Mouse (Mus musculus): Measurements from ENCODE around the gene Gnb5. TPM values are rescaled to one million over a fixed set of nuclear protein-coding genes. Genes with fewer than 3 reads are reported as not detected.

The Gnb5 gene
- total and polyA plus RNA-seq, 3 experiments, result 3.1 to 6.5 (median 4.7) TPM

DNA sequence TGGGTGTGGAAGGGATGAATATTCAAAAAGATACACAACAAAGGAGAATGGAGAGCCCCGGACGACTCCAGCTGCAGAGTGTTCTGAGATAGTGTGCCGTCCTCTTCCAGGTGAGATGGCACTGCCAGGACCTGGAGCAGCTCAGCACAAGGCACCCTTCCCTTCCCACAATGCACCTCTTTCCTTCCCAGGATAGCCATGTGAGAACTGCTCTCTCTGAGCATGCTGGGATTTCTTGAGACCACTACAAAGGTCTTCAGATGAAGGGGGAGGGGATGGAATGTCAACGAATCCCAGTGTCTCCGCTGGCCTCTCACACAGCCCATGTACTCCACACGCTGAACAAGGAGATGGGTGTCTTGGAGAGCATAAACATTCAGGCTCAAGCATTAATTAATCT is 18.5 kb upstream of the Gnb5 start:
- H3K4me2 ChIP-seq (ENCODE audit: insufficient read depth, low read depth, poor library complexity, severe bottlenecking), result no peak overlapping the region
- H3K27me3 ChIP-seq (replicated peaks), result no peaks in the 10 kb centered on the region
- no peak for DNase-seq (ENCODE audit: extremely low read depth)

GRCm38 (mm10) chr9:75289545-75289944 is 16.5 kb upstream of the Gnb5 start:
- TF ChIP-seq POLR2A (IDR thresholded peaks at IDR 0.05; ENCODE audit: low read depth, low read length) (no peak), SMC3 (IDR thresholded peaks at IDR 0.05; ENCODE audit: low read depth, low read length) (peak; percentile 32), CTCF (conservative IDR thresholded peaks at IDR 0.05 in 1 of 2, IDR thresholded peaks at IDR 0.05 in 1 of 2; ENCODE audit: low read depth in 2 of 2, low read length in 2 of 2) (peak; percentile 49 to 62)
- Histone ChIP-seq H3K4me1 (ENCODE audit: control insufficient read depth in 1 of 2, insufficient read depth in 2 of 2) (peaks cover 3 to 37% of the 10 kb centered on the region in 2 experiments), H3K79me2 (replicated peaks; ENCODE audit: control insufficient read depth, extremely low read depth, insufficient read depth, poor library complexity, severe bottlenecking) (no peaks in the 10 kb centered on the region), H3K27ac (ENCODE audit: insufficient read depth, low read depth) (no peak overlapping the region), H3K9ac (ENCODE audit: insufficient read depth, low read depth) (no peak overlapping the region), H3K4me2 (ENCODE audit: insufficient read depth, low read depth, poor library complexity, severe bottlenecking) (no peak overlapping the region), H3K27me3 (replicated peaks) (no peaks in the 10 kb centered on the region), H3K9me3 (replicated peaks; ENCODE audit: low read length) (no peaks in the 10 kb centered on the region), H3K36me3 (replicated peaks in 1 of 2; ENCODE audit: control insufficient read depth in 1 of 2, insufficient read depth in 1 of 2, low read length in 1 of 2) (peaks cover under 1 to 38% of the 10 kb centered on the region in 2 experiments), H3K4me3 (replicated peaks in 1 of 3; ENCODE audit: low read depth in 2 of 3, low read length in 2 of 3, poor library complexity in 1 of 3) (no peak overlapping the region)
- in situ Hi-C loops (cut with MboI; ENCODE audit: low pct_ligation_motif_present, low pct_unique_long_range_greater_than_20kb, low sequenced_read_pairs), result loop anchor here (10.0 kb wide), 1 partner anchor 235 kb away; no protein-coding TSS in a partner anchor
- peak; percentile 40 for DNase-seq (ENCODE audit: extremely low read depth)
- dilution Hi-C loops (cut with MboI; ENCODE audit: extremely low pct_ligation_motif_present, extremely low pct_unique_long_range_greater_than_20kb, low sequenced_read_pairs), result no loop called here

More for the DNA sequence above, 18.5 kb upstream of the Gnb5 start:
- H3K9me3 ChIP-seq (replicated peaks; ENCODE audit: low read length), result no peaks in the 10 kb centered on the region
- H3K9ac ChIP-seq (ENCODE audit: insufficient read depth, low read depth), result no peak overlapping the region
- in situ Hi-C loops (cut with MboI; ENCODE audit: low pct_ligation_motif_present, low pct_unique_long_range_greater_than_20kb, low sequenced_read_pairs), result loop anchor here (10.0 kb wide), 1 partner anchor 233 kb away; no protein-coding TSS in a partner anchor
- peaks cover 2 to 47% of the 10 kb centered on the region in 2 experiments for H3K36me3 ChIP-seq (replicated peaks in 1 of 2; ENCODE audit: control insufficient read depth in 1 of 2, insufficient read depth in 1 of 2, low read length in 1 of 2)
- no peaks in the 10 kb centered on the region for H3K79me2 ChIP-seq (replicated peaks; ENCODE audit: control insufficient read depth, extremely low read depth, insufficient read depth, poor library complexity, severe bottlenecking)
- H3K4me1 ChIP-seq (ENCODE audit: control insufficient read depth in 1 of 2, insufficient read depth in 2 of 2), result peaks cover 3 to 37% of the 10 kb centered on the region in 2 experiments
- TF ChIP-seq SMC3 (IDR thresholded peaks at IDR 0.05; ENCODE audit: low read depth, low read length) (no peak), UBTF (IDR thresholded peaks at IDR 0.05; ENCODE audit: low read depth, low read length) (no peak), MAX (IDR thresholded peaks at IDR 0.05; ENCODE audit: low read length) (no peak), RCOR1 (conservative IDR thresholded peaks at IDR 0.05; ENCODE audit: low read depth, low read length) (no peak), NELFE (IDR thresholded peaks at IDR 0.05; ENCODE audit: low read depth, low read length) (no peak)
- dilution Hi-C loops (cut with MboI; ENCODE audit: extremely low pct_ligation_motif_present, extremely low pct_unique_long_range_greater_than_20kb, low sequenced_read_pairs), result no loop called here
- no peak overlapping the region for H3K27ac ChIP-seq (ENCODE audit: insufficient read depth, low read depth)
- no peak overlapping the region for H3K4me3 ChIP-seq (replicated peaks in 1 of 3; ENCODE audit: low read depth in 2 of 3, low read length in 2 of 3, poor library complexity in 1 of 3)

- in situ Hi-C loops (cut with MboI; ENCODE audit: low pct_ligation_motif_present, low pct_unique_long_range_greater_than_20kb, low sequenced_read_pairs) (no loop called here), dilution Hi-C loops (cut with MboI; ENCODE audit: extremely low pct_ligation_motif_present, extremely low pct_unique_long_range_greater_than_20kb, low sequenced_read_pairs) (no loop called here)
- no peak for TF ChIP-seq NELFE (IDR thresholded peaks at IDR 0.05; ENCODE audit: low read depth, low read length)
- TF ChIP-seq SMC3 (IDR thresholded peaks at IDR 0.05; ENCODE audit: low read depth, low read length), result 0 out of 2 replicates have a peak, but pooled peaks have one; percentile 23
- TF ChIP-seq RAD21 (IDR thresholded peaks at IDR 0.05; ENCODE audit: low read depth, low read length), result peak; percentile 36
- TF ChIP-seq CTCF (conservative IDR thresholded peaks at IDR 0.05 in 1 of 2, IDR thresholded peaks at IDR 0.05 in 1 of 2; ENCODE audit: low read depth in 2 of 2, low read length in 2 of 2), result peak; percentile 17 to 58; a peak in 2 of 4 replicates
- TF ChIP-seq EP300 (IDR thresholded peaks at IDR 0.05; ENCODE audit: low read length), result no peak
Observed at GRCm38 (mm10) chr9:75299342-75299741, 6.7 kb upstream of the Gnb5 start.

More at GRCm38 (mm10) chr9:75299342-75299741, 6.7 kb upstream of the Gnb5 start:
- peak; percentile 41 for DNase-seq (ENCODE audit: extremely low read depth)
- Histone ChIP-seq H3K27me3 (replicated peaks) (no peaks in the 10 kb centered on the region), H3K4me2 (ENCODE audit: insufficient read depth, low read depth, poor library complexity, severe bottlenecking) (no peak overlapping the region), H3K79me2 (replicated peaks; ENCODE audit: control insufficient read depth, extremely low read depth, insufficient read depth, poor library complexity, severe bottlenecking) (no peaks in the 10 kb centered on the region), H3K4me1 (ENCODE audit: control insufficient read depth in 1 of 2, insufficient read depth in 2 of 2) (peaks cover 2 to 7% of the 10 kb centered on the region in 2 experiments; a peak in 3 of 4 replicates), H3K27ac (ENCODE audit: insufficient read depth, low read depth) (no peak overlapping the region), H3K9ac (ENCODE audit: insufficient read depth, low read depth) (no peak overlapping the region), H3K9me3 (replicated peaks; ENCODE audit: low read length) (no peaks in the 10 kb centered on the region), H3K4me3 (replicated peaks in 1 of 3; ENCODE audit: low read depth in 2 of 3, low read length in 2 of 3, poor library complexity in 1 of 3) (no peak overlapping the region), H3K36me3 (replicated peaks in 1 of 2; ENCODE audit: control insufficient read depth in 1 of 2, insufficient read depth in 1 of 2, low read length in 1 of 2) (peaks cover 0 to 26% of the 10 kb centered on the region in 2 experiments)
